Mouse (Mus musculus) liver, embryonic 12.5 days (tissue): ENCODE results near the gene Gpt2. TPM values are rescaled to one million over a fixed set of nuclear protein-coding genes. Genes with fewer than 3 reads are reported as not detected.
A peak's percentile ranks its signal among the peaks of the same experiment; 100 is the strongest.

Experiments used
- ATAC-seq: fragments of 200-750 bp; cut with Nextera tagmentation; 2 replicates; pipeline ENCODE4 v1.8.0; 2017; ENCODE audit warnings: moderate number of reproducible peaks, mild to moderate bottlenecking, moderate library complexity
- H3K27ac ChIP-seq: fragments of 300-500 bp; sonication (generic); 2 replicates; pipeline ENCODE4 v1.5.1; 2016; ENCODE audit warnings: mild to moderate bottlenecking
- H3K27me3 ChIP-seq: fragments of 300-500 bp; sonication (generic); replicated peaks from 2 replicates; pipeline ENCODE4 v1.6.1; 2016; ENCODE audit warnings: mild to moderate bottlenecking, moderate library complexity
- H3K36me3 ChIP-seq: fragments of 300-500 bp; sonication (generic); 2 replicates; pipeline ENCODE4 v1.6.1; 2016; ENCODE audit warnings: mild to moderate bottlenecking, moderate library complexity
- H3K4me1 ChIP-seq: fragments of 300-500 bp; sonication (generic); 2 replicates; pipeline ENCODE4 v1.6.1; 2016
- H3K4me2 ChIP-seq: fragments of 300-500 bp; sonication (generic); 2 replicates; pipeline ENCODE4 v1.6.1; 2016; ENCODE audit warnings: mild to moderate bottlenecking, moderate library complexity
- H3K4me3 ChIP-seq: fragments of 300-500 bp; sonication (generic); 2 replicates; pipeline ENCODE4 v1.5.1; 2016; ENCODE audit warnings: mild to moderate bottlenecking, moderate library complexity
- H3K9ac ChIP-seq: fragments of 300-500 bp; sonication (generic); 2 replicates; pipeline ENCODE4 v1.6.1; 2016; ENCODE audit warnings: mild to moderate bottlenecking, moderate library complexity
- H3K9me3 ChIP-seq: fragments of 300-500 bp; sonication (generic); replicated peaks from 2 replicates; pipeline ENCODE4 v1.6.1; 2016; ENCODE audit warnings: mild to moderate bottlenecking, moderate library complexity
- WGBS: fragments of 180-500 bp; shearing (Covaris S2); methylation state at CpG from one replicate; pipeline ENCODE4 v1.1.7; 2016; ENCODE audit not compliant: insufficient replicate concordance; 5-methylcytosine and 5-hydroxymethylcytosine counted together
- polyA plus RNA-seq: library from polyadenylated mRNA; unstranded; fragments of >200 nt; fragmentation: Nextera tagmentation; extraction: Ambion mirVana; gene quantifications from 2 replicates; pipeline ENCODE4 v1.2.1, GENCODE M21; 2016

Gpt2 gene
- polyA plus RNA-seq, 1 experiment from 2014 or later = 18.5 TPM

- Histone ChIP-seq H3K4me2 (no peak overlapping the region), H3K4me3 (no peak overlapping the region), H3K9me3 (no peaks in the 10 kb centered on the region), H3K27ac (no peak overlapping the region), H3K27me3 (no peaks in the 10 kb centered on the region), H3K4me1 (peaks cover 18% of the 10 kb centered on the region), H3K36me3 (peaks cover 52% of the 10 kb centered on the region), H3K9ac (no peak overlapping the region)
- WGBS = 75% methylated on average over 4 of the region's 4 CpGs
- ATAC-seq = peak; percentile 24; the same call in 1 of the 2 replicates
Observed at GRCm38 (mm10) chr8:85532843-85533242, 40.5 kb downstream of the Gpt2 start.

DNA sequence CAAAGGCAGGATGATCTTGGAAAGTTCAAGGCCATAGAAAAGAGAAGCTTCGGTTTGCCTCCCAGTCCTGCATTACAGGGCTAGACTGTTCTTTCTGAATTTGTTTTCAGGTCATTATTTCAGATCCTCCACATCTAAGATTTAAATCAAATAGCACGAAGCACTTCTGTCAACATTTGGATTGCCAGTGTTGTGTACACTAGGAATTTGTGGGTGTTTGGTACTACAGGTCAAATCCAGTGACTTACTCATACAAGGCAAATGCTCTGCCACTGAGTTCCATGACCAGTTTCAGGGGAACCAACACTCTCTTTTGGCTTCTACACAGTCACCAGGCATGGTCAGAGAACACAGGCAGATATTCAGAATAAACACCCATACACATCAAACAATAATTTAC lies 41.1 kb downstream of the Gpt2 start:
- no peak overlapping the region for H3K27ac ChIP-seq
- H3K4me3 ChIP-seq = no peak overlapping the region
- WGBS = 78% methylated on average over 2 of the region's 2 CpGs
- H3K36me3 ChIP-seq = peaks cover 58% of the 10 kb centered on the region
- no peak for ATAC-seq
- H3K4me2 ChIP-seq = no peak overlapping the region
- H3K9me3 ChIP-seq = no peaks in the 10 kb centered on the region
- peaks cover 18% of the 10 kb centered on the region for H3K4me1 ChIP-seq
- H3K9ac ChIP-seq = no peak overlapping the region
- H3K27me3 ChIP-seq = no peaks in the 10 kb centered on the region

- Histone ChIP-seq H3K27me3 (no peaks in the 10 kb centered on the region), H3K4me3 (no peak overlapping the region), H3K36me3 (peaks cover 66% of the 10 kb centered on the region), H3K9ac (no peak overlapping the region), H3K4me1 (peaks cover 18% of the 10 kb centered on the region), H3K4me2 (no peak overlapping the region), H3K9me3 (no peaks in the 10 kb centered on the region), H3K27ac (no peak overlapping the region)
- ATAC-seq = no peak
- 59% methylated on average over 1 of the region's 1 CpGs for WGBS
Observed at GRCm38 (mm10) chr8:85534163-85534562, 41.8 kb downstream of the Gpt2 start.

- no peak overlapping the region for H3K27ac ChIP-seq
- peaks cover 85% of the 10 kb centered on the region for H3K36me3 ChIP-seq
- H3K27me3 ChIP-seq = no peaks in the 10 kb centered on the region
- WGBS = 74% methylated on average over 2 of the region's 2 CpGs
- peaks cover 18% of the 10 kb centered on the region for H3K4me1 ChIP-seq
- no peak for ATAC-seq
- no peak overlapping the region for H3K4me3 ChIP-seq
- no peaks in the 10 kb centered on the region for H3K9me3 ChIP-seq
- no peak overlapping the region for H3K9ac ChIP-seq
- no peak overlapping the region for H3K4me2 ChIP-seq
Observed at GRCm38 (mm10) chr8:85536332-85536731, 44.0 kb downstream of the Gpt2 start.

GRCm38 (mm10) chr8:85551934-85552333 lies 59.6 kb downstream of the Gpt2 start:
- H3K4me3 ChIP-seq = no peak overlapping the region
- H3K9me3 ChIP-seq = no peaks in the 10 kb centered on the region
- H3K4me1 ChIP-seq = peaks cover 30% of the 10 kb centered on the region
- no peak overlapping the region for H3K9ac ChIP-seq
- H3K36me3 ChIP-seq = peaks cover 66% of the 10 kb centered on the region
- no peak overlapping the region for H3K27ac ChIP-seq
- no peak overlapping the region for H3K4me2 ChIP-seq
- ATAC-seq = no peak
- WGBS = 84% methylated on average over 1 of the region's 1 CpGs
- no peaks in the 10 kb centered on the region for H3K27me3 ChIP-seq

- peak; percentile 91 for ATAC-seq
- H3K36me3 ChIP-seq = peaks cover 39% of the 10 kb centered on the region
- no peaks in the 10 kb centered on the region for H3K9me3 ChIP-seq
- H3K4me3 ChIP-seq = peak overlapping the region; percentile 93
- peak overlapping the region; percentile 91 for H3K4me2 ChIP-seq
- peak overlapping the region; percentile 91 for H3K9ac ChIP-seq
- under 1% methylated on average over 66 of the region's 66 CpGs for WGBS
- H3K4me1 ChIP-seq = peaks cover 34% of the 10 kb centered on the region
- H3K27ac ChIP-seq = peak overlapping the region; percentile 90
- H3K27me3 ChIP-seq = no peaks in the 10 kb centered on the region
Observed at GRCm38 (mm10) chr8:85554391-85555180, 62.2 kb downstream of the Gpt2 start.

DNA sequence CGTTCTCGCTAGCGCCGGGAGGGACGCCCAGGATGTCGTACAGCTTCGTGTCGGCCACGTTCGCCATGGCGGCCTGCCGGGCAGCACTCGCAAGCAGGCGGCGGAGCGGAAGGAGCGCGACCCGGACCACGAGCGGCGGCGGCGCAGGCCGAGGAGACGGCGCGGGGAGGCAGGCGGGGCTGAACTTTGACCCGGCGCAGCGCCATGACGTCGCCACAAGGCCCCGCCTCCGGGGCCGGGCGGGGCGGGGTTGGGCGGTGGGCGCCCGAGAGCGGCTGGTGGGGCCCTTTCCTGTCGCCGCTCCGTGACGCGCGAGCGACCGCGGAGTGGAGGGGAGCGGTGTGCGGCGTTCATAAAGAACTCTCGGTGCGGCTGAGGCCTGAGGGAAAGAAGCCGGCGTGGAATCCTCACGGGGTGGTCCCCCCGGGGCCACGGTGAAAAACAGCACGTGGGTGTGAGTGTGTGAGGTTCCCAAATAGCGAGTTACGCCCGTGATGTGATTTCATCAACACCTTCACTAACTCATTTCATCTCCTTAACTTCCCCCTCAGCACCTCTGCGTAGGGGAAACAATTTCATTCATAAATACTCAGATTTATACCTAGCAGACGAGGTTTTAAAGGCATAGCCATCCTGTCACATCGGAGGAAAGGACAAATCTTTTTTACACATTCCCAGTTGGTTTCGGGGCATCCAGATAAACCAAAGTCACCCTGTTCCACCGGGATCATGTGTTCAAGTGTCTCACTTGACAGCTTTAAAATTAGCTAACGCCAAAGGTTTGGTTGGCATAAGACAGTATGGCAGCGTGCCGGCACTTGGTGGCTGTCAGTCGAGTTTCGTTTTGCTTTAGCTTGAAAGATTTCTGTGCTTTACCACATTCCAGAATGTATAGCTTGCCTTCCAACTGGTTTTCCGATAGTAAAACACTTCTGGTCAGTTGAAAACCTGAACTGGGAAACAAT lies 63.1 kb downstream of the Gpt2 start, which contains the start of gene Dnaja2:
Dnaja2 (minus strand) TSS at position 164 of the 965 bp plus-strand sequence.
- H3K9me3 ChIP-seq = no peaks in the 10 kb centered on the region
- H3K4me3 ChIP-seq = peak within 1 kb of the TSS; percentile 93
- WGBS = under 1% methylated on average over 77 of the region's 77 CpGs
- no peaks in the 10 kb centered on the region for H3K27me3 ChIP-seq
- peak; percentile 93 for ATAC-seq
- peak within 1 kb of the TSS; percentile 91 for H3K9ac ChIP-seq
- H3K36me3 ChIP-seq = peaks cover 30% of the 10 kb centered on the region
- H3K27ac ChIP-seq = peak within 1 kb of the TSS; percentile 90
- H3K4me2 ChIP-seq = peak within 1 kb of the TSS; percentile 91
- peaks cover 40% of the 10 kb centered on the region for H3K4me1 ChIP-seq

GRCm38 (mm10) chr8:85556986-85557600 lies 64.7 kb downstream of the Gpt2 start:
- Histone ChIP-seq H3K4me1 (peaks cover 31% of the 10 kb centered on the region), H3K36me3 (peaks cover 14% of the 10 kb centered on the region), H3K27ac (peak overlapping the region; percentile 25; the same call in 1 of the 2 replicates), H3K27me3 (no peaks in the 10 kb centered on the region), H3K4me3 (no peak overlapping the region), H3K9ac (no peak overlapping the region), H3K9me3 (no peaks in the 10 kb centered on the region), H3K4me2 (no peak overlapping the region)
- ATAC-seq = no peak
- WGBS = 56% methylated on average over 2 of the region's 2 CpGs

DNA sequence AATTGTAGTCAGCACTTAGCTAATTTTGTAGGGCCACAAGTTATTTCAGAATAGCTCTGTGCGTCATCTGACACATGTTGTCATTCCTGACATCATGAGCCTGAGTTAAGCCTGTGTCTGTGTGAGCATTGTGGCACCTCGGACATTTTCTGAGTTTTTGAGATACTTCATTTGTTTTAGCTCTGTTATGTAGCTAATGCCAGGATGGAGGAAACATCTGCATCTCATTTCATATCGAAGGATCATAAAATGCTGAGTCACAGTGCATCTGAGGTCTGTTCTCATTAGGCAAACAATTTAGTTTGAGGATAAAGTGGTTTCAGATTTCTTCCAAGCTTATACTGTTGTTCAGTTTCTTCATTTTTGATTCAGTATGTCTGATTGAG lies 65.2 kb downstream of the Gpt2 start:
- Histone ChIP-seq H3K4me1 (peaks cover 28% of the 10 kb centered on the region), H3K36me3 (peaks cover 9% of the 10 kb centered on the region), H3K9ac (no peak overlapping the region), H3K4me2 (no peak overlapping the region), H3K27me3 (no peaks in the 10 kb centered on the region), H3K27ac (no peak overlapping the region), H3K4me3 (no peak overlapping the region), H3K9me3 (no peaks in the 10 kb centered on the region)
- no peak for ATAC-seq
- 61% methylated on average over 3 of the region's 3 CpGs for WGBS

- WGBS = 57% methylated on average over 1 of the region's 1 CpGs
- Histone ChIP-seq H3K27ac (no peak overlapping the region), H3K9ac (no peak overlapping the region), H3K4me2 (no peak overlapping the region), H3K4me1 (peaks cover 23% of the 10 kb centered on the region), H3K4me3 (no peak overlapping the region), H3K9me3 (no peaks in the 10 kb centered on the region), H3K36me3 (no peaks in the 10 kb centered on the region), H3K27me3 (no peaks in the 10 kb centered on the region)
- ATAC-seq = no peak
Observed at GRCm38 (mm10) chr8:85559201-85559600, 66.8 kb downstream of the Gpt2 start.

DNA sequence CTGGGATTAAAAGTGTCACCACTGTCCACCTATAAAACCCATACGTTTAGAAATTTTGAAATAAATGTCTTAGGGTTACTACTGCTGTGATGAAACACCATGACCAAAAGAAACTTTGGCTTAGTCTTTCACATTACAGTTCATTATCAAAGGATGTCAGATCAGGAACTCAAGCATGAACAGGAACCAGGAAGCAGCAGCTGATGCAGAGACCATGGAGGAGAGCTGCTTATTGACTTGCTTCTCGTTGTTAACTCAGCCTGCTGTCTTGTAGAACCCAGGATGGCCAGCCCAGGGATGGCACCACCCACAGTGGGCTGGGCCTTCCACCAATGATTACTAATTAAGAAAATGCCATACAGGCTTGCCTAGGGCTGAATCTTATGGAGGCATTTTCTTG lies 67.6 kb downstream of the Gpt2 start:
- Histone ChIP-seq H3K9ac (no peak overlapping the region), H3K27me3 (no peaks in the 10 kb centered on the region), H3K4me2 (no peak overlapping the region), H3K4me3 (no peak overlapping the region), H3K36me3 (no peaks in the 10 kb centered on the region), H3K9me3 (no peaks in the 10 kb centered on the region), H3K4me1 (peaks cover 27% of the 10 kb centered on the region), H3K27ac (no peak overlapping the region)
- no peak for ATAC-seq
- 34% methylated on average over 2 of the region's 2 CpGs for WGBS
